ENCODE assay signal across 13 mouse cellular contexts in genomic region chr10:29144612-29145405, GRCm38 (mm10). TPM values are rescaled to one million over a fixed set of nuclear protein-coding genes. Genes with fewer than 3 reads are reported as not detected.
DNase-seq lines count a peak whose midpoint lies in the region; ATAC-seq lines count a peak whose summit lies in the region.
"Had no signal": no experiment of that assay in that cellular context is flagged by ENCODE, and none has a peak within 500 bp of the region (broad histone marks: within the 10 kb centered on the region; RNA-seq: fewer than 3 reads in every experiment).

No protein-coding gene starts in this region.

- no peaks in the 10 kb centered on the region for H3K36me3 ChIP-seq in kidney, embryonic 14.5 days (ENCODE audit: control insufficient read depth, insufficient read depth, low read length)
- H3K36me3 ChIP-seq in embryonic facial prominence, embryonic 11.5 days (replicated peaks; ENCODE audit: control insufficient read depth, insufficient read depth, low read depth, low read length) = no peaks in the 10 kb centered on the region
- H3K36me3 ChIP-seq in hindbrain, embryonic 14.5 days (replicated peaks; ENCODE audit: control insufficient read depth, insufficient read depth) = peaks cover 12% of the 10 kb centered on the region
- peaks cover 7% of the 10 kb centered on the region; the same call in 1 of the 2 replicates for H3K36me3 ChIP-seq in neural tube, embryonic 13.5 days
- H3K36me3 ChIP-seq: limb, embryonic 15.5 days had no signal

- no peaks in the 10 kb centered on the region for H3K9me3 ChIP-seq in kidney, embryonic 14.5 days (ENCODE audit: control insufficient read depth, low read length)
- no peaks in the 10 kb centered on the region for H3K9me3 ChIP-seq in embryonic facial prominence, embryonic 11.5 days (replicated peaks; ENCODE audit: control insufficient read depth, low read length)
- H3K9me3 ChIP-seq in hindbrain, embryonic 14.5 days (ENCODE audit: control insufficient read depth, low read length) = no peaks in the 10 kb centered on the region
- H3K9me3 ChIP-seq in neural tube, embryonic 13.5 days = no peaks in the 10 kb centered on the region
- H3K9me3 ChIP-seq: limb, embryonic 15.5 days had no signal

- H3K4me1 ChIP-seq in kidney, embryonic 14.5 days (ENCODE audit: control insufficient read depth, insufficient read depth, low read length) = 0 out of 2 replicates have a peak, but pooled peaks cover 7% of the 10 kb centered on the region
- peaks cover 2% of the 10 kb centered on the region for H3K4me1 ChIP-seq in embryonic facial prominence, embryonic 11.5 days (ENCODE audit: control insufficient read depth, insufficient read depth, low read length)
- peaks cover 28% of the 10 kb centered on the region for H3K4me1 ChIP-seq in hindbrain, embryonic 14.5 days (replicated peaks; ENCODE audit: control insufficient read depth, insufficient read depth, low read length)
- H3K4me1 ChIP-seq in neural tube, embryonic 13.5 days (replicated peaks) = peaks cover 41% of the 10 kb centered on the region

- H3K4me3 ChIP-seq in kidney, embryonic 14.5 days (ENCODE audit: low read length) = peak overlapping the region; percentile 29; the same call in 1 of the 2 replicates
- peak overlapping the region; percentile 40 for H3K4me3 ChIP-seq in embryonic facial prominence, embryonic 11.5 days (ENCODE audit: low read depth, low read length)
- H3K4me3 ChIP-seq in hindbrain, embryonic 14.5 days (replicated peaks; ENCODE audit: low read length) = peak overlapping the region; percentile 80
- H3K4me3 ChIP-seq in neural tube, embryonic 13.5 days = peak overlapping the region; percentile 82

- WGBS in kidney, embryonic 14.5 days = 11% methylated on average over 7 of the region's 12 CpGs
- WGBS in embryonic facial prominence, embryonic 11.5 days = 13% methylated on average over 7 of the region's 12 CpGs
- WGBS in hindbrain, embryonic 14.5 days = 10% methylated on average over 12 of the region's 12 CpGs
- WGBS in neural tube, embryonic 13.5 days = 8% methylated on average over 7 of the region's 12 CpGs

- H3K27me3 ChIP-seq in kidney, embryonic 14.5 days (ENCODE audit: control insufficient read depth, insufficient read depth, low read length) = peaks cover 53% of the 10 kb centered on the region
- H3K27me3 ChIP-seq in embryonic facial prominence, embryonic 11.5 days (ENCODE audit: control insufficient read depth, insufficient read depth, low read length) = peaks cover 15% of the 10 kb centered on the region; the same call in 1 of the 2 replicates
- no peaks in the 10 kb centered on the region for H3K27me3 ChIP-seq in hindbrain, embryonic 14.5 days (ENCODE audit: control insufficient read depth, insufficient read depth, low read length)
- H3K27me3 ChIP-seq in neural tube, embryonic 13.5 days = no peaks in the 10 kb centered on the region
- H3K27me3 ChIP-seq: CH12.LX had no signal

- no peak overlapping the region for H3K9ac ChIP-seq in kidney, embryonic 14.5 days (ENCODE audit: low read depth, low read length)
- no peak overlapping the region; the same call in 1 of the 2 replicates for H3K9ac ChIP-seq in embryonic facial prominence, embryonic 11.5 days (replicated peaks; ENCODE audit: low read length)
- peak overlapping the region; percentile 98 for H3K9ac ChIP-seq in hindbrain, embryonic 14.5 days
- peak overlapping the region; percentile 91 for H3K9ac ChIP-seq in neural tube, embryonic 13.5 days
- H3K9ac ChIP-seq: limb, embryonic 15.5 days had no signal

- DNase-seq in kidney, adult 11 months = no peak
- DNase-seq in embryonic facial prominence, embryonic 11.5 days (ENCODE audit: low spot score) = no peak
- DNase-seq in hindbrain, embryonic 14.5 days (ENCODE audit: low spot score) = peak; percentile 63
- DNase-seq in ovary, postnatal 36 days (ENCODE audit: low spot score) = no peak
- no peak for DNase-seq in spleen, postnatal 36 days (ENCODE audit: low spot score in 2 of 2)
- DNase-seq in spleen, postnatal 14 days (ENCODE audit: low spot score in 2 of 2) = no peak
- DNase-seq: gastrocnemius, postnatal 10 days; kidney, adult 9 months had no signal

- H3K4me2 ChIP-seq in kidney, embryonic 14.5 days (replicated peaks; ENCODE audit: low read depth, low read length) = no peak overlapping the region
- H3K4me2 ChIP-seq in embryonic facial prominence, embryonic 11.5 days (ENCODE audit: low read depth, low read length) = peak overlapping the region; percentile 19; the same call in 1 of the 2 replicates
- H3K4me2 ChIP-seq in hindbrain, embryonic 14.5 days (replicated peaks) = peak overlapping the region; percentile 88
- H3K4me2 ChIP-seq in neural tube, embryonic 13.5 days = peak overlapping the region; percentile 91

- H3K27ac ChIP-seq in kidney, embryonic 14.5 days (ENCODE audit: low read depth, low read length) = no peak overlapping the region
- H3K27ac ChIP-seq in embryonic facial prominence, embryonic 11.5 days (replicated peaks; ENCODE audit: low read depth, low read length) = no peak overlapping the region
- H3K27ac ChIP-seq in hindbrain, embryonic 14.5 days = peak overlapping the region; percentile 99
- H3K27ac ChIP-seq in neural tube, embryonic 13.5 days (replicated peaks) = peak overlapping the region; percentile 98
- H3K27ac ChIP-seq: limb, embryonic 15.5 days had no signal

- no peak for ATAC-seq in kidney, embryonic 14.5 days (ENCODE audit: low FRiP score, low TSS enrichment)
- no peak for ATAC-seq in embryonic facial prominence, embryonic 11.5 days (replicated peaks; ENCODE audit: insufficient number of reproducible peaks, low FRiP score, low TSS enrichment, low read depth)
- ATAC-seq in hindbrain, embryonic 14.5 days (ENCODE audit: low FRiP score) = no peak
- no peak for ATAC-seq in neural tube, embryonic 13.5 days (ENCODE audit: low read depth)

RNA-seq across cellular contexts. Expression of gene Soga3, which starts 1.2 kb away (rescaled TPM):
- 0.44 and 0.66 TPM in 2 replicates for polyA plus RNA-seq in kidney, embryonic 14.5 days (2014; fragmentation: Nextera tagmentation; extraction: Ambion mirVana)
- 7.8 and 10.0 TPM in 2 replicates for polyA plus RNA-seq in embryonic facial prominence, embryonic 11.5 days (2014; fragmentation: Nextera tagmentation; extraction: Ambion mirVana)
- 92.8 and 94.7 TPM in 2 replicates for polyA plus RNA-seq in hindbrain, embryonic 14.5 days (2014; fragmentation: Nextera tagmentation; extraction: Ambion mirVana)
- 91.9 and 109 TPM in 2 replicates for polyA plus RNA-seq in neural tube, embryonic 13.5 days (2015; fragmentation: Nextera tagmentation; extraction: Ambion mirVana)

RNA-seq across cellular contexts. Expression of gene Gm49353, which starts 53.9 kb away (rescaled TPM):
- polyA plus RNA-seq in kidney, embryonic 14.5 days (2014; fragmentation: Nextera tagmentation; extraction: Ambion mirVana) = not detected in 2 replicates
- polyA plus RNA-seq in embryonic facial prominence, embryonic 11.5 days (2014; fragmentation: Nextera tagmentation; extraction: Ambion mirVana) = 1.1 TPM in 1 of 2 replicates, not detected in the other
- 10.4 and 12.4 TPM in 2 replicates for polyA plus RNA-seq in hindbrain, embryonic 14.5 days (2014; fragmentation: Nextera tagmentation; extraction: Ambion mirVana)
- 13.0 and 14.8 TPM in 2 replicates for polyA plus RNA-seq in neural tube, embryonic 13.5 days (2015; fragmentation: Nextera tagmentation; extraction: Ambion mirVana)
- polyA plus RNA-seq: thymus, postnatal 0 days had no signal

Comparison
In these comparisons a context has a peak if more than half of its experiments do, and no peak if none do; other contexts are left out.
1. H3K27ac ChIP-seq: peak in hindbrain, embryonic 14.5 days (single experiment) and neural tube, embryonic 13.5 days (single experiment); none in kidney, embryonic 14.5 days (single experiment) and embryonic facial prominence, embryonic 11.5 days (single experiment).
2. H3K4me3 ChIP-seq: peak in every context shown above with its lines; median percentile 82 in neural tube, embryonic 13.5 days; 80 in hindbrain, embryonic 14.5 days; 40 in embryonic facial prominence, embryonic 11.5 days; 29 in kidney, embryonic 14.5 days.
3. H3K9ac ChIP-seq: peak in hindbrain, embryonic 14.5 days (single experiment) and neural tube, embryonic 13.5 days (single experiment); none in kidney, embryonic 14.5 days (single experiment) and embryonic facial prominence, embryonic 11.5 days (single experiment).